Mouse (Mus musculus) forebrain, embryonic 12.5 days (tissue): ENCODE results near the gene Plac1. TPM values are rescaled to one million over a fixed set of nuclear protein-coding genes. Genes with fewer than 3 reads are reported as not detected.
"Not testable (repeated sequence)": the region's sequence is repeated elsewhere in the genome, so short reads cannot be mapped to it uniquely, and the experiment has no call there.

Experiments used
- ATAC-seq: fragments of 200-750 bp; cut with Nextera tagmentation; 2 replicates; pipeline ENCODE4 v1.8.0; 2017; ENCODE audit warnings: moderate TSS enrichment; ENCODE audit not compliant: low FRiP score
- H3K27ac ChIP-seq: fragments of 300-500 bp; sonication (generic); 2 replicates; pipeline ENCODE4 v1.5.1; 2016; ENCODE audit warnings: mild to moderate bottlenecking
- H3K27me3 ChIP-seq: fragments of 300-500 bp; sonication (generic); 2 replicates; pipeline ENCODE4 v1.6.1; 2016; ENCODE audit warnings: mild to moderate bottlenecking
- H3K36me3 ChIP-seq: fragments of 300-500 bp; sonication (generic); replicated peaks from 2 replicates; pipeline ENCODE4 v1.6.1; 2016; ENCODE audit warnings: mild to moderate bottlenecking
- H3K4me1 ChIP-seq: fragments of 300-500 bp; sonication (generic); 2 replicates; pipeline ENCODE4 v1.6.1; 2016
- H3K4me2 ChIP-seq: fragments of 300-500 bp; sonication (generic); 2 replicates; pipeline ENCODE4 v1.6.1; 2016; ENCODE audit warnings: mild to moderate bottlenecking, moderate library complexity
- H3K4me3 ChIP-seq: fragments of 300-500 bp; sonication (generic); replicated peaks from 2 replicates; pipeline ENCODE4 v1.5.1; 2016; ENCODE audit warnings: mild to moderate bottlenecking
- H3K9ac ChIP-seq: fragments of 300-500 bp; sonication (generic); 2 replicates; pipeline ENCODE4 v1.6.1; 2016; ENCODE audit warnings: mild to moderate bottlenecking
- H3K9me3 ChIP-seq: fragments of 300-500 bp; sonication (generic); 2 replicates; pipeline ENCODE4 v1.6.1; 2016
- WGBS: fragments of 180-500 bp; shearing (Covaris S2); methylation state at CpG from one replicate; pipeline ENCODE4 v1.1.7; 2016; 5-methylcytosine and 5-hydroxymethylcytosine counted together
- microRNA counts: library from miRNA; unstranded; fragments of <30 nt; microRNA quantifications from one replicate; lab custom pipeline; 2017
- microRNA-seq: library from miRNA; unstranded; fragments of <30 nt; microRNA quantifications from one replicate; pipeline ENCODE4, GENCODE M21; 2017
- polyA plus RNA-seq: library from polyadenylated mRNA; unstranded; fragments of >200 nt; fragmentation: Nextera tagmentation; extraction: Ambion mirVana; gene quantifications from 2 replicates; pipeline ENCODE4 v1.2.1, GENCODE M21; 2016

The Plac1 gene
- polyA plus RNA-seq, 1 experiment from 2014 or later = 0.97 TPM

DNA sequence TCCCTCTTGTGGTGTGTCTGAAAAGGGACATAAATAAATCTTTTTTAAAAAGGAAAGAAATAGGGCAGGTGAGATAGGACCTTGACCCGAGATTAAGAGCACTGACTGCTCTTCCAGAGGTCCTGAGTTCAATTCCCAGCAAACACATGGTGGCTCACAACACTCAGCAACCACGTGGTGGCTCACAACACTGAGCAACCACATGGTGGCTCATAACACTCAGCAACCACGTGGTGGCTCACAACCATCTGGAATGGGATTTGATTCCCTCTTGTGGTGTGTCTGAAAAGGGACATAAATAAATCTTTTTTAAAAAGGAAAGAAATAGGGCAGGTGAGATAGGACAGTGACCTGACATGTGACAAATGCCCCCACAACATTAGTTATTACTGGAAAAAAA, 215.6 kb downstream of the Plac1 start:
- H3K4me3 ChIP-seq, H3K4me1 ChIP-seq, H3K36me3 ChIP-seq, H3K27ac ChIP-seq, H3K9me3 ChIP-seq, H3K27me3 ChIP-seq, ATAC-seq, H3K4me2 ChIP-seq, H3K9ac ChIP-seq: not testable (repeated sequence)
- 35% methylated on average over 3 of the region's 3 CpGs for WGBS

DNA sequence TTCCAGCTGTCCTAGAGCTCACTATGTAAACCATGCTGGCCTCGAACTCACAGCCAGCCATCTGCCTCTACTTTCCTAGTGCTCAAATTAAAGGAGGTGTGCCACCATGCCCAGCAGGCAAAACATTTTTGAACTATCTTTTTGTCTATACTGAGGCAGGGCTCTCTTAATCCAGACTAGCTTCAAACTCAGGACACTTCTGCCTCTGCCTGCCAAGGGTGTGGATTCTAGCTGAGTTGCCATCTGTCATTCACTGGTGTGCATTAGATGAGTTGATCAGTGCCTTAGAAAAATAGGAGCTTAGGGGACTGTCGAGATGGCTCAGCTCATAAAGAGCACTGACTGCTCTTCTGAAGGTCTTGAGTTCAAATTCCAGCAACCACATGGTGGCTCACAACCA, 216.9 kb downstream of the Plac1 start:
- Histone ChIP-seq H3K36me3 (no peaks in the 10 kb centered on the region), H3K4me3 (no peak overlapping the region), H3K4me1 (no peaks in the 10 kb centered on the region), H3K9me3 (no peaks in the 10 kb centered on the region), H3K4me2 (no peak overlapping the region), H3K27ac (no peak overlapping the region), H3K9ac (no peak overlapping the region), H3K27me3 (no peaks in the 10 kb centered on the region)
- 85% methylated on average over 2 of the region's 2 CpGs for WGBS
- ATAC-seq = no peak

MicroRNAs encoded within 50 kb of the gene (microRNA counts, 519-probe panel; counts per million panel counts)
- microRNA mmu-miR-322 (lab: Ali Mortazavi, UCI) (6,325 counts per million, percentile 87 among the panel's probes with 10 or more counts), microRNA mmu-miR-351 (lab: Ali Mortazavi, UCI) (not detected), microRNA mmu-miR-450a-3p (lab: Ali Mortazavi, UCI) (not detected), microRNA mmu-miR-450a-5p (lab: Ali Mortazavi, UCI) (4,429 counts per million, percentile 53 among the panel's probes with 10 or more counts), microRNA mmu-miR-450b-3p (lab: Ali Mortazavi, UCI) (not detected), microRNA mmu-miR-450b-5p (lab: Ali Mortazavi, UCI) (not detected), microRNA mmu-miR-503 (lab: Ali Mortazavi, UCI) (not detected), microRNA mmu-miR-542-3p (lab: Ali Mortazavi, UCI) (not detected), microRNA mmu-miR-542-5p (lab: Ali Mortazavi, UCI) (3,611 counts per million, percentile 37 among the panel's probes with 10 or more counts)

Small RNA genes within 50 kb of the gene (microRNA-seq; reads per million reads assigned to microRNA genes)
- gene Mir322 = 15,403 reads per million, percentile 97 among the genes with 10 or more reads in this experiment
- gene Mir351 = 2,926 reads per million, percentile 86 among the genes with 10 or more reads in this experiment
- 13.1 reads per million, percentile 29 among the genes with 10 or more reads in this experiment for gene Mir450-1
- gene Mir450-2 = 5.1 reads per million, percentile 18 among the genes with 10 or more reads in this experiment
- gene Mir450b = 159 reads per million, percentile 54 among the genes with 10 or more reads in this experiment
- gene Mir503 = 394 reads per million, percentile 67 among the genes with 10 or more reads in this experiment
- 480 reads per million, percentile 69 among the genes with 10 or more reads in this experiment for gene Mir542

Other genes starting within 250 kb of the Plac1 start
- 7.0 and 7.6 TPM in 2 replicates for gene Fam122b, start 29.7 kb upstream of the Plac1 start, polyA plus RNA-seq
- not detected in 2 replicates for gene Fam122c, start 33.3 kb upstream of the Plac1 start, polyA plus RNA-seq
- gene Mospd1, start 130.4 kb upstream of the Plac1 start, polyA plus RNA-seq = 52.9 and 54.4 TPM in 2 replicates
- not detected in 2 replicates for gene Etd, start 194.8 kb upstream of the Plac1 start, polyA plus RNA-seq